8 mouse cellular contexts compared by ENCODE assay signal in the genomic region with DNA sequence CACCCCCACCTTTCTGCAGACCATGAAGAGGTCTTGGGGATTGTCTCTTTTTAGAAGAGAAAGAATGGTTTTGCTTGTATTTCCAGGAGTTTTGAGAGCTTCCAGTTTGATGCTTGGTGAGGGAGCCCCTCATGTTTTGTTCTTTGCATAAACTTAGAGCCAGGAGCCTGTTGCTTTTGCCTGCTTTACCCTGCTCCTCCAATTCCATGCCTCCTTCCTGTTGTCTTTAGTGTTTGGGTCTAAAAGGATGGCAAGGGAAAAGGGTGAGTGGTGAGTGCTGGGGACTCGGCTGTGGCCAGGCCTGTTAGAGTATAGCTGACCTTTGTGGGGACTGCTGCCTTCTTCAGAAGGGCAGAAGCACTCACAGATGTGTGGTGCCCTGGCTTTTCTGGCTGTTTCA. TPM values are rescaled to one million over a fixed set of nuclear protein-coding genes. Genes with fewer than 3 reads are reported as not detected.
DNase-seq lines count a peak whose midpoint lies in the region; ATAC-seq and TF ChIP-seq lines count a peak whose summit lies in the region.

No protein-coding gene starts in this region.

- H3K4me1 ChIP-seq in heart, embryonic 12.5 days (replicated peaks) = peaks cover 64% of the 10 kb centered on the region
- peaks cover 48% of the 10 kb centered on the region for H3K4me1 ChIP-seq in G1E (ENCODE audit: insufficient read depth, low read depth, low read length)
- peaks cover 61% of the 10 kb centered on the region for H3K4me1 ChIP-seq in hindbrain, embryonic 10.5 days (replicated peaks)
- peaks cover 33% of the 10 kb centered on the region for H3K4me1 ChIP-seq in midbrain, embryonic 11.5 days (ENCODE audit: control insufficient read depth, insufficient read depth, low read length)

- H3K4me3 ChIP-seq in heart, embryonic 12.5 days = peak overlapping the region; percentile 90
- peak overlapping the region; percentile 80 for H3K4me3 ChIP-seq in G1E (ENCODE audit: low read depth, low read length)
- peak overlapping the region; percentile 89 for H3K4me3 ChIP-seq in hindbrain, embryonic 10.5 days
- H3K4me3 ChIP-seq in midbrain, embryonic 11.5 days (ENCODE audit: low read depth, low read length) = peak overlapping the region; percentile 69

- intact Hi-C loops in heart, postnatal 14 days (cut with DNase I) = loop anchor here (2.0 kb wide), 1 partner anchor 72 kb away; a partner anchor contains a TSS

- DNase-seq in heart, postnatal 14 days = no peak
- DNase-seq in G1E (ENCODE audit: low spot score) = no peak
- DNase-seq in hindbrain, embryonic 10.5 days (ENCODE audit: low spot score) = no peak
- DNase-seq in midbrain, embryonic 11.5 days (ENCODE audit: low spot score, missing footprints) = peak; percentile 93
- DNase-seq in right cerebral cortex, postnatal 4 days = no peak
- no peak for DNase-seq in left cerebral cortex, adult 9 months (ENCODE audit: low spot score in 2 of 2)
- no peak for DNase-seq in yolk sac, embryonic 10.5 days (ENCODE audit: low spot score)

- no peak for TF ChIP-seq CTCF in G1E (IDR thresholded peaks at IDR 0.05; ENCODE audit: low read depth, low read length)

- WGBS in heart, embryonic 12.5 days = 0% methylated on average over 1 of the region's 1 CpGs
- 0% methylated on average over 1 of the region's 1 CpGs for WGBS in hindbrain, embryonic 10.5 days
- 0% methylated on average over 1 of the region's 1 CpGs for WGBS in midbrain, embryonic 11.5 days

- H3K9ac ChIP-seq in heart, embryonic 12.5 days = peak overlapping the region; percentile 99
- peak overlapping the region; percentile 94 for H3K9ac ChIP-seq in midbrain, embryonic 11.5 days (ENCODE audit: low read length)

- H3K36me3 ChIP-seq in heart, embryonic 12.5 days = 0 out of 2 replicates have a peak, but pooled peaks cover 6% of the 10 kb centered on the region
- peaks cover 15% of the 10 kb centered on the region for H3K36me3 ChIP-seq in G1E (replicated peaks)
- 0 out of 2 replicates have a peak, but pooled peaks cover 2% of the 10 kb centered on the region for H3K36me3 ChIP-seq in hindbrain, embryonic 10.5 days
- no peaks in the 10 kb centered on the region for H3K36me3 ChIP-seq in midbrain, embryonic 11.5 days (ENCODE audit: control insufficient read depth, insufficient read depth, low read length)

- no peaks in the 10 kb centered on the region for H3K9me3 ChIP-seq in heart, embryonic 12.5 days (replicated peaks)
- no peaks in the 10 kb centered on the region for H3K9me3 ChIP-seq in G1E (replicated peaks)
- no peaks in the 10 kb centered on the region for H3K9me3 ChIP-seq in hindbrain, embryonic 10.5 days
- no peaks in the 10 kb centered on the region for H3K9me3 ChIP-seq in midbrain, embryonic 11.5 days (ENCODE audit: control insufficient read depth, low read length)

- ATAC-seq in heart, embryonic 12.5 days (ENCODE audit: insufficient number of reproducible peaks, low FRiP score) = no peak
- no peak for ATAC-seq in G1E (ENCODE audit: extremely low read depth, insufficient number of reproducible peaks, low FRiP score, poor library complexity, severe bottlenecking)
- no peak for ATAC-seq in midbrain, embryonic 11.5 days (ENCODE audit: low FRiP score)

- peak overlapping the region; percentile 98 for H3K27ac ChIP-seq in heart, embryonic 12.5 days (ENCODE audit: poor library complexity, severe bottlenecking)
- H3K27ac ChIP-seq in hindbrain, embryonic 10.5 days = peak overlapping the region; percentile 99
- no peak overlapping the region for H3K27ac ChIP-seq in midbrain, embryonic 11.5 days (ENCODE audit: low read depth, low read length)

- H3K4me2 ChIP-seq in heart, embryonic 12.5 days = peak overlapping the region; percentile 86
- H3K4me2 ChIP-seq in midbrain, embryonic 11.5 days = peak overlapping the region; percentile 82

- no peaks in the 10 kb centered on the region for H3K27me3 ChIP-seq in heart, embryonic 12.5 days (replicated peaks)
- no peaks in the 10 kb centered on the region for H3K27me3 ChIP-seq in G1E (ENCODE audit: insufficient read depth, low read length)
- H3K27me3 ChIP-seq in hindbrain, embryonic 10.5 days (ENCODE audit: insufficient read depth, poor library complexity, severe bottlenecking) = no peaks in the 10 kb centered on the region
- H3K27me3 ChIP-seq in midbrain, embryonic 11.5 days (ENCODE audit: control insufficient read depth, insufficient read depth, low read length) = no peaks in the 10 kb centered on the region

RNA-seq across cellular contexts. Expression of a gene that starts 49.9 kb away (rescaled TPM):
- polyA plus RNA-seq in heart, embryonic 12.5 days (2016; fragmentation: Nextera tagmentation; extraction: Ambion mirVana) = 0.08 TPM in 1 of 2 replicates, not detected in the other
- not detected for total RNA-seq in heart, postnatal 14 days (2021)
- total RNA-seq in G1E (2014; fragmentation: Nextera tagmentation) (not detected in 2 replicates), G1E (2017) (0.11 TPM in 1 of 2 replicates, not detected in the other)
- polyA plus RNA-seq in G1E (2012) = not detected in 2 replicates
- 0.12 and 0.20 TPM in 2 replicates for polyA plus RNA-seq in hindbrain, embryonic 10.5 days (2016; fragmentation: Nextera tagmentation; extraction: Ambion mirVana)
- 0.06 and 0.11 TPM in 2 replicates for polyA plus RNA-seq in midbrain, embryonic 11.5 days (2014; fragmentation: Nextera tagmentation; extraction: Ambion mirVana)
